Mouse (Mus musculus): ENCODE measurements around the gene Klk10. TPM values are rescaled to one million over a fixed set of nuclear protein-coding genes. Genes with fewer than 3 reads are reported as not detected.

Klk10 gene
- total RNA-seq, 2 experiments from 2014 or later = 0.28 to 0.32 TPM

- DNase-seq = no peak
These were observed 15.5 kb downstream of the Klk10 start for GRCm38 (mm10) chr7:43796355-43796754.

GRCm38 (mm10) chr7:43797333-43797769, 16.5 kb downstream of the Klk10 start, which contains the start of gene Klk8:
TSS of gene Klk8 (plus strand) at chr7:43797577.
- DNase-seq = no peak

DNA sequence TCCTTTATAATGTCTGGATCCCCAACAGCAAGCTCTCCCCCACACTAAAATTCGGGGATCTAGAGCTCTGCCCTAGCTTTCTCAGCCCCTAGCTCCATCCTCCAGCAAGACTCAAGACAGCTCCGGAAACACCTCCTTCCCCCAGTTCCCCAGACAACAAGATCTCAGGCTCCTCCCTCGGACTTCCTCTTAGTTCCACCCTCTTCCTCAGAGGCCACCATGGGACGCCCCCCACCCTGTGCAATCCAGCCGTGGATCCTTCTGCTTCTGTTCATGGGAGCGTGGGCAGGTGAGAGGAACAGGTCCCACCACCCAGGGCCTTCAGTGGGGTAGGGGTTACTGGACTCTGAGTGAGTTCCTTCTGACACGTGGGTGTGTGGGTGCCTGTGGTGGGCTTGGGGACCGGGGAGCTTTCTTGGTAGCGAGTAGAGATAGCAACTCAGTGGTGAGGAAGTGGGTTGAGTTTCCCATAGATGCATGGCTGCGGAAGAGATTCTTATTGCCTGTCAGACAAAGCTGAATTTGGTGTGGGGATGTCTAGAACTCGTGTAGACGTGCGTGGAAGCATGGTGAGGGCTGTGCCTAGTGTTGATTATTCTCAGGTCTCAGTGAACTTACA, 17.1 kb downstream of the Klk10 start:
- DNase-seq = no peak

- DNase-seq = no peak
These were observed 19.0 kb downstream of the Klk10 start for GRCm38 (mm10) chr7:43799876-43800275.

DNA sequence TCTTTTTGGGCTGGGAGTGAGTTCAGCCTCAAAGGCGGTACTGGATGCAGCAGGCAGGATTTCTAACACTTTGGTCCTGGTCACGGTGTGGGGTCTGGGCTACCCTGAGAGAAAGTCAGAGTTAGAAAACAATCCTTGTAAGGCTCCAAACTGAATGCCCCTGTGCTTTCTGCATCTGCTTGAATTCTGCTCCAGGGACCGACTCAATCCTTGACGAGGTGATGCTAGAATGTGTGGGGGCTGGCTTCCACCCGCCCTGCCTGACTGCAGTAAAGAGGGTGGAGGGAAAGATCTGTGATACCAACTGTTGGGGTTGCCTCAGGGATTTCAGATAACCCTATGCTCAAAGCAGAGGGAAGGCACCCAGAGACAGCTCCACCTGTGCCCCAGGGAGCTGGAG, 30.2 kb downstream of the Klk10 start, which contains the start of gene Klk7:
Klk7 (plus strand) TSS at position 301 of the 400 bp plus-strand sequence.
- DNase-seq = no peak

GRCm38 (mm10) chr7:43815211-43815610, 34.4 kb downstream of the Klk10 start:
- no peak for DNase-seq

DNA sequence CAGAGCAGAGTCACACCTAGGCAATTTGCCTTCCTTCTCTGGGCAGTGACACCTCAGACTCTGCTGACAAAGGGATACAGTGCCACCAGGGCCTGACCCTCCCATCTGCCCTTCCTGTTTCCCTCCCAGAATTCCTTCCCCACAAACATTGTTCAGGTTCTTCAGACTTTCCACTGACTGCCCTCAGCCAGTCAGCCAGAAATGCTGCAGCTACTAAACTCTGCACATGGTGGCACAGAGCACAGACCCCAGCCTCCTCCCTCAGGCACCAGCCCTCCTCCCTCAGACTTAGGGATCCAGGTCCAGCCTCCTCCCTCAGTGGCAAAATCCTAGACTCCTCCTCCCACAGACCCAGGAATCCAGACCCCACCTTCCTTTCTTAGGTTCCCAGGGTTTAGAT, 35.9 kb downstream of the Klk10 start:
- DNase-seq = no peak

- DNase-seq = no peak
These were observed 40.7 kb downstream of the Klk10 start for GRCm38 (mm10) chr7:43821581-43821980.

GRCm38 (mm10) chr7:43824199-43824598, 43.4 kb downstream of the Klk10 start, which contains the start of gene Klk6:
TSS of gene Klk6 (plus strand) at chr7:43824499.
- no peak for DNase-seq

DNA sequence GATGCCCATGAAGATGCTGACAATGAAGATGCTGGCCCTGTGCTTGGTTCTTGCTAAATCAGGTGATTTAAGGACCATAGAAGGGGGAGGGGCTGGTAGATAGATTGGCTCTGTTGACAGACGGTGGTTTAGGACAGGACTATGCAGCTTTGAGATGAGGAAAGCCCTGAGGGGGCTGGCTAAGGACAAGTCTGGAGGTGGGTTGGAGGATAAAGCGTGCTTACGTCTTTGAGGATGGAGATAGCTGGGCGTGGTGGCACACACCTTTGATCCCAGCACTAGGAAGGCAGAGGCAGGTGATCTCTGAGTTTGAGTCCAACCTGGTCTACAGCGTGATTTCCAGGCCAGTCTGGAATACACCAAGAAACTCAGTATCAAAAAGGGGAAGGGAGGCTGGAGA, 45.2 kb downstream of the Klk10 start:
- DNase-seq = no peak

- no peak for DNase-seq
These were observed 46.9 kb downstream of the Klk10 start for GRCm38 (mm10) chr7:43827706-43828105.

DNA sequence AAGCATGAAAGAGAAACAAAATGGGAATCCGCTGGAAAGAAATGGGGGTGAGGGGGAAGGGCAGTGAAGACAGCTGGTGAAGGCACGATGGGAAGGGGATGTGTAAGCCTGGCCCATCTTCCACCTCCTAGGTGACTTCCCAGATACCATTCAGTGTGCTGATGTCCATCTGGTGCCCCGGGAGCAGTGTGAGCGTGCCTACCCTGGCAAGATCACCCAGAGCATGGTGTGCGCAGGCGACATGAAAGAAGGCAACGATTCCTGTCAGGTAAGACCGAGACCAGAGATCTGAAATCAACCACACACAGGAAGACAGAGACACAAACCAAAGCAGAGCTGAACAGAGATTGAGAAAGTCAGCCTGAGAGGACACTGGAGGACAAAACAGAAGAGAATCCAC, 48.2 kb downstream of the Klk10 start:
- no peak for DNase-seq

Other genes starting within 250 kb of the Klk10 start
- gene Cd33, start 236.6 kb upstream of the Klk10 start, total RNA-seq (2021) = 1 to 10 TPM; 3.1 to 3.9 TPM
- gene Zfp658, start 218.8 kb upstream of the Klk10 start, total RNA-seq (2021) = 1 to 10 TPM; 1.2 to 1.4 TPM
- gene Zfp719, start 201.4 kb upstream of the Klk10 start, total RNA-seq (2021) = 1 to 10 TPM; 6.1 to 7.3 TPM
- gene Zfp819, start 173.9 kb upstream of the Klk10 start, total RNA-seq (2021) = not detected
- not detected for gene Ceacam18, start 146.3 kb upstream of the Klk10 start, total RNA-seq (2021)
- under 1 TPM; 0.45 to 0.59 TPM for gene Siglece, start 120.9 kb upstream of the Klk10 start, total RNA-seq (2021)
- 1 to 10 TPM; 3.2 to 3.8 TPM for gene Ctu1, start 109.0 kb upstream of the Klk10 start, total RNA-seq (2021)
- not detected for gene Klk14, start 90.6 kb upstream of the Klk10 start, total RNA-seq (2021)
- gene Klk13, start 68.5 kb upstream of the Klk10 start, total RNA-seq (2021) = not detected
- gene Klk12, start 12.1 kb upstream of the Klk10 start, total RNA-seq (2021) = not detected
- not detected for gene Klk11, start 6.4 kb upstream of the Klk10 start, total RNA-seq (2021)
- gene Klk9, start 10.9 kb downstream of the Klk10 start, total RNA-seq (2021) = not detected
- 1 to 10 TPM; 2.0 to 2.2 TPM for gene Klk8, start 16.5 kb downstream of the Klk10 start, total RNA-seq (2021)
- gene Klk7, start 30.3 kb downstream of the Klk10 start, total RNA-seq (2021) = not detected
- not detected for gene Klk6, start 43.5 kb downstream of the Klk10 start, total RNA-seq (2021)
- not detected for gene Klk5, start 60.9 kb downstream of the Klk10 start, total RNA-seq (2021)
- gene Klk4, start 100.1 kb downstream of the Klk10 start, total RNA-seq (2021) = not detected
- not detected for gene Klk15, start 152.7 kb downstream of the Klk10 start, total RNA-seq (2021)
- not detected for gene Klk1b8, start 169.6 kb downstream of the Klk10 start, total RNA-seq (2021)
- not detected for gene Klk1b1, start 185.7 kb downstream of the Klk10 start, total RNA-seq (2021)
- gene Klk1b9, start 195.0 kb downstream of the Klk10 start, total RNA-seq (2021) = not detected
- gene Klk1b11, start 214.8 kb downstream of the Klk10 start, total RNA-seq (2021) = not detected
- gene Klk1b26, start 231.1 kb downstream of the Klk10 start, total RNA-seq (2021) = under 1 TPM in 1 of 2 experiments, not detected in 1; 0.23 TPM

Measured in gastrocnemius, postnatal 10 days (tissue).